Mouse (Mus musculus): ENCODE measurements around the gene Cdip1.
A peak's percentile ranks its signal among the peaks of the same experiment; 100 is the strongest.
"Not testable (repeated sequence)": the region's sequence is repeated elsewhere in the genome, so short reads cannot be mapped to it uniquely, and the experiment has no call there.

The Cdip1 gene

DNA sequence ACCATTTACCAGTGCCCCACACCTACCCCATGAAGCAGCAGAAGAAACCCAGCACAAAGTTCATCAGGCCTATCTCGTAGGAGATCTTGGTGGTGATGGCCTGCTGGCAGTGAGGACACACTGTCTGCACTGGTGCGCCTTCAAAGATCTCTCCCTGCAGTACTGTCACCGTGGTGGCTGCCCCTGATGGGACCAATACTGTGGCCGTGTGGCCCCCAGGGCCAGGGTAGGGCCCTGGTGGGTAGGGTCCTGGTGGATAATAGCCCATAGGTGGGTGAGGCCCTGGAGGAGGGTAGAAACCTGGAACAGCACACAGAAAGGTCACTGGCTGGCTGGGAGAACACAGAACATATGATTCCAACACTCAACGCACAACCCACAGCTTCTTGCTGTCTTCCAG lies 21.4 kb downstream of the Cdip1 start:
- DNase-seq = no peak

DNA sequence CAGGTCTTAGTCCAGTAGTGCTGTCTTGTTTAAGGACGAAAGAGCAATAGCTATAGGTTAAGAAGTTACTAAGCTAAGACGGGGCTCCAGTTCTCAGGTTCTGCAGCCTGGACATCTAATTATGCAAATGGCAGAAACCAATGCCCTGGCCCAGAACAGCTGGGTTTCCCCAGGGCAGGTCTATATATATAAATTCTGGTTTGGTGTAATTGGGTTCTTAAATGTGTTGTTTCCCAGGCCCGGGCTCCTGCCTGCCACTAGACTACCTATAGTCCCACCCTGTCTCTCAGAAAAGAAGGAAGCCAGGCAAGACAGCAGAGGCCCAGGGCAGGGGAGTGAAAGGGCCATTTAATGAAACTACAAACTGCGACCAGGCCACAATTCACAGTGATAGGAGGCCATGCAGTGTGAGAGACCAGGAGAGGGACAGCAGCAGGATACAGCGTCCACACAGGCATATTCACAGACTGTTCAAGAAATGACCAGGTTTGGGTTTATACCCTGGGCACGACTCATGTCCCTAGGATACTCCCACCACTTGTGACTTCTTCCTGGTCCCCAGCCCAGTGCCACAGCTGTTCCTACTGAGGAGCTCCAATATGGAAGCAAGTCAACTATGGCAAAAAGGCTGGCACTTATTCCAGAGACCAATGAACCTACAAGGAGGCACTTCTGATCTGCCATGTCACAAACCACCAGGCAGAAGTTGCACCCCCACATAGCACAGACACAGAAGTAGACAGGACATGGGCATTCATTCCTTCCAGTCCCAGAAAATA lies 22.9 kb downstream of the Cdip1 start:
- DNase-seq = no peak

DNA sequence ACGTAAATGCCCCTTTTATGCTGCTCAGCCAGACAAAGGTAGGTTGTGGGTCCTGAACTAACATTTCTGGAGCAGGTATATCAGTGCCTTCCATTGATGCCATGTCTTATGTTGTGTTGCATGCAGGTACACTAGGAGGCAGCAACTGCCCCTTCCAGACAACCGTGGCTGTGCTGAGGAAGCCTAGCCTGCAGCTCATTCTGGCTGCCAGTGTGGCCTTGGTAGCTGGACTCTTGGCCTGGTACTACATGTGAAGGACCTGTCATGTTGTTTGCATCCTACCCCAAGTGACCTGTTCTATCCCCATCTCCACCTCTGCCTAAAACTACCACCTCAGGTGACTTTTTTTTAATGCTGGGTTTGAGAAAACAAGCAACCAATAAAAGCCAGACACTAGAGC lies 24.2 kb downstream of the Cdip1 start:
- DNase-seq = no peak

DNA sequence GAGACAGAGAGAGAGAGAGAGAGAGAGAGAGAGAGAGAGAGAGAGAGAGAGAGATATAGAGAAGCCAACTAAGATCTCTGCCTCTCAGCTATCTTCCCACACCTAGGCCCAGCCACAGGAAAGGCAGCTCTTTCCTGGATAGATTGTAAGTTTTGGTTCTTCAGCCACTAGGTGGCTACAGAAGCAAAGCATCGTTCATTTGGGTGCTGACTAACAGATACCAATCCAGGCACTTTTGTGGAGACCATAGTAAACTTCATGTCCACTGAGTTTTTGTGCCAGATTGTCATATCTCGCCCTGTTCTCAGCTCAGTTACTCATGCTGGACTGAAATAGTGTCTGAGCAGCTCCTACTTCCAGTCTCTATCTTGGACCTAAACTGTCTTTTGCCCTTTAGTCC lies 26.8 kb downstream of the Cdip1 start:
- DNase-seq = no peak

DNA sequence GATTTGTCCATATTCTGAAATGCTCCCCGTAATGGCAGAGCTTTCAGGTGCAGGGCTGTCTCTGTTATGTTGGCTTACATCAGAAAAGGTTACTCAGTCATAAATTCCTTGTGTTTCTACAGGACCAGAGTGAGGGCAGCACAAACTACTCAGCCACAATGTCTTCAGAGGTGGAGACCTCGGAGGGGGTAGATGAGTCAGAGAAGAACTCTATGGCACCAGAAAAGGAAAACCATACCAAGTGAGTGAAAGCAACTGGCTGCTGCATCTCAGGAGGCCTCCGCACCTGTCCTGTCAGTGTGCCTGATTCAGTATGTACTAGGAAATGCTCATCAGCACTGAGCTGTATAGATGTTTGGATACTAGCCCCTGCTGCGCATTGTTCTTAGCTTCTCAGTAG lies 27.7 kb downstream of the Cdip1 start:
- no peak for DNase-seq

DNA sequence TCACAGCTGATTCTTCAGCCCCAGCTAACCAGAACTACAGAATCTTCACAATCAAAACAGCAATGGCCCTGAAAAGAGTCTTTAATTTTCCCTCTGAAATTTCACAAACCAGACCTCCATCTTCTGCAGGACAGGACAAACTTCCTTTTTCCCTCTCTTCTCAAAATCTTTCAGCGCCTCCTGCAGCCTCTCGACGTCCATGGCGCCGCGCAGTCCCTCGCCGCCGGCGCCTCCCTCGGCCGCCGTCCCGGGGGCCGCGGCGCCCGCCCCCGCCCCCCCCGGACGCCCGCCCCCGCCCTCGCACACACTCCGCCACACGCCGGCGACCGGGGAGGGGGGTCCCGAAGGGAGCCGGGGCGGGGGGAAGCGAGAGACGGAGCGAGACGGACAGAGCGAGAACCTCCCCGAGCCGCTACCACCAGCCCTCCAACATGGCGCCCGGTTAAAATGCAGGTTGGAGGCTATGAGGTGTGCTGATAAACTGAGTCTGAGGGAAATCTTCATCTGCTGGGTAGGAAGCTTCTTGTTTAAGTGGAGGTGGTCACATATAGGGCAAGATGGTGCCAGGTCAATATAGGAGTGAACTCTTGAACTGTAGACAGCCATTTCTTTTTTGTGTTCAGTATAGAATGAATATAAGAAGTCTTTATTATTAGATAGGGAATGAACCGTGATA lies 33.3 kb downstream of the Cdip1 start:
- not testable (repeated sequence) for DNase-seq

DNA sequence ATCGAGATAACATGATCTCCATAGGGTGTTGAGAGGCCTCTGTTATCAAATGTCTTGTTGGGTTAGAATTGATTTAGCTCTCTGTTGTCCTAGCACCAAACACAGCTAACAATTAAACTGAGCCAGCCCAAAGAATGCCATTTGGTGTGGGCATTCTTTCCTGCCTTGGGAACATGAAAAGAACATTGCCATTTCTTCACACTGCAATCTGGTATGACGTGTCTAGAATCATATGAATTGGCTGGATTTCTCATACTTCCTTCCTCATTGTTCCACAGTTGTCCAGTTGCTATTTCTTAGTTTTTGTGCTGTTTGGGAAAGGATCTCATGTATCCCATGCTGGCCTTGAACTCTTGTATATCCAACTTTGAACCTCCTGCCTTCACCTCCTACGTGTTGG lies 36.0 kb downstream of the Cdip1 start:
- no peak for DNase-seq

DNA sequence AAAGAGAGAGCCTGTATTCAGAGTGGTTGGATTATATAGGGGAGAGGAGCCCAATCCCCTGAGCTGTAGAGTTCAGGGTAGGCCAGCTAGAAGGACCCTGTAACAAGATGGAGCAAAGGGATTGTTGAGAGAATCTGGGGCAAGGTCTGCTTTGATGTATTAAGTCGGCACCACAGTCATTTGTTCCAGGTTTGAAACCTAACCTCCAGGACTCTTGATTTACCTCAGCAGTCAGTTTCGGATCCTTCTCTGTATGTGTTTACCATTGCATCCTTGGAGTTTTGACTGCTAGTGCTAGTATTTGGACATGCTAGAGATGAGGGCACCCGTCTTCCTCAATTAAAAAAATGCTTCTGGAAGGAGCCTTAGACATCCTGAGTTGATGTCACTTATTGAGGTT lies 37.9 kb downstream of the Cdip1 start:
- DNase-seq = no peak

DNA sequence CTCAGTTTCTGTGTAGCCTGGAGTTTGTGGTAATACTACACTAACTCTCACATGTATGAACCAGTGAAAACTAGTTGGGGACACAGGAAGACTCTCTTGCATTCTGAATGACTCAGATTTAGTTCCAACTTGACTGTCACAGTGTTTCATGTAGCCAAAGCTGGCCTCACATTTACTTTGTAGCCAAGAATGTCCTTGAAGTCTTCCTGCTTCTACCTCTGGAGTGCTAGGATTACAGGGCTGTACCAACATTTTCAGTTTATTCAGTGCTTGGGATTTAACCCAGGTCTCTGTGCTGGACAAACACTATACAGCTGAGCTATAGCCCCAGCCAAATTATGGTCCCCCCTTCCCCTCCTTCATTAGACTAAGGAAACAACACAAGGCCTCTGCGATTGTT lies 47.9 kb downstream of the Cdip1 start:
- no peak for DNase-seq

DNA sequence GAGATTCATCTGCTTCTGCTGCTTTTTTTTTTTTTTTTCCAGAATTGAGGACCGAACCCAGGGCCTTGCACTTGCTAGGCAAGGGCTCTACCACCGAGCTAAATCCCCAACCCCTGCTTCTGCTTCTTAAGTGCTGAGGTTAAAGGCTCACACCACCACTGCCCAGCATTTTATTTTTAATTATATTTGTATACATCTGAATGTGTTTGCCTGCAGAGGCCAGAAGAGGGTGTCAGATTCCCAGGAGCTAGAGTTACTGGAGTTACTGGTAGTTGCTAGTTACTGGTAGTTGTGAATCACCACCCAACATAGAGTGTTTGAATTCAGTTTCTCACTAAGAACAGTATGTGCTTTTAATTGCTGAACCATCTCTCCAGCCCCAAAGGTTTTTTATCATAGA lies 50.1 kb downstream of the Cdip1 start:
- DNase-seq = no peak

DNA sequence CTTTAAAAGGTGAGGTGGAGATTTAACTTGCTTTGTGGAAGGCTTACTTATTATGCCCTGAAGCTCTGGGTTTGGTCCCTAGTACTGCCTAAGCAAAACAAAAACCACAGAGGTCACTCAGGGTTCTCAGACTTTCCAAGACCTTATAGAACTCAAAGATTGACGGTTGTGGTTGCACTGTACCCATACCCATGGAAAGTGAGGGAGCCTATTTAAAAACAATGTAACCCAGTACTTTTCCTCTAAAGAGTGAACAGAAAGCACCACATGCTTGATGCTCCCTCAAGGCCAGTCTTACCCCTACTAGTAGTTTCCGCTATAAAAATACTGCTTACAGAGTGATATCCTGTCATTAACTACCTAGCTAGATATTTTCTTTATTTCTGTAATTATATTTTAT lies 53.8 kb downstream of the Cdip1 start:
- no peak for DNase-seq

DNA sequence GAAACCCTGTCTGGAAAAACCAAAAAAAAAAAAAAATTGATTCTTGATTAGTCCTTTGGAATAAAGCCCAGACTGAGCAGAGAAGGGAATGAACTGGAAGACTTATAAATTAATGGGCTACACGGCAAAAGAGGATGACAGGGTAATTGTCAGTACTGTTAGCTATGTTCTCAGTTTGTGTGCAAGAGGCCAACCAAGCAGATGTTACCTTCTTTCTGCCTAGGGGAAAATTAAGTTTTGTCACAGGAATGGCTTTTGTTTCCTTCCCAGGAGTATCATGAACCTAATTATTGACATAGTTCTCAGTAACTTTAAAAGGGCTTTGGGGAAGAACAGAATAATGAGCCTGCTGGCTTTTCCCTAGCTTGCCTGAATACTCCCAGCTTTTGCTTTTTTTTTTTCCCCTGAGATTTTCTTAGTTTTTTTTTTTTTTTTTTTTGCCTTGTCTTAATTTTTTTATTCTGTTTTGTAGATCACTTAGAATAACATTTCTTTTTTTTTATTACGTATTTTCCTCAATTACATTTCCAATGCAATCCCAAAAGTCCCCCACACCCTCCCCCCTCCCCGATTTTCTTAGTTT lies 59.2 kb downstream of the Cdip1 start:
- DNase-seq = no peak

DNA sequence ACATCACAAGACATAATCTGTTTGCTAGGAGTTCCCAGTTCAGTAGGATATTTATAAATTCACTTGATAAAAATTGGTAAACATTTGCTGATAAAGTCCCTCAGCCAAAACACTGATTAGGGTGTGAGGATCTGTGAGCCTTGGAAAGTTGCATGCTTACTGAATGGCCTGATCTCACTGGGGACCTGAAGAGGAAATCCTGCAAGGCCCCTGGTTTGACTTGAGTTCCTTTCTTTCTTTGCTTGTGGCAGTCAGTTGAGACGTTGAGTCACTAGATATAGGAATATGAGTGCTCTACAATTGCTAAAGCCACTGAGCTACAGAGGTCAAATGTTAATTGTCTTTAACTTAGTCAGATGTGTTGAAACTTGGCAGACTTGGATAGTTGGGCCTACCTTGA lies 62.1 kb downstream of the Cdip1 start:
- no peak for DNase-seq

DNA sequence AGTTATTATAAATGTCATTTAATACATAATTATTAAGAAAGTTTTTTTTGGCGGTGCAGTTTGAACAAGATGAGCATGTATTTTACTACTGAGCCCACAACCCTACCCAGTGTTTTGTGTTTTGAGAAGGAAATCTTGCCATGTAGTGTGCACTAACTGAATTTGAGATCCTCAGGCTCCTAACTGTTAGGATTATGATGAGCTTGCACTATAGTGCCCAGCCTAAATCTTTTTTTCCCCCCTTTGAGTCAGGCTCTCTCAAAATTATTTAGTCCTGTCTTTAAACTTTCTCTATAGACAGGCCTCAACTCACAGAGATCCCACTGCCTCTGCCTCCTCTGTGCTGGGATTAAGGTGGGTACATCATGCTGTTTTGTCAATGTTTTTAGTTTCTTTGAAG lies 62.6 kb downstream of the Cdip1 start:
- DNase-seq = no peak

DNA sequence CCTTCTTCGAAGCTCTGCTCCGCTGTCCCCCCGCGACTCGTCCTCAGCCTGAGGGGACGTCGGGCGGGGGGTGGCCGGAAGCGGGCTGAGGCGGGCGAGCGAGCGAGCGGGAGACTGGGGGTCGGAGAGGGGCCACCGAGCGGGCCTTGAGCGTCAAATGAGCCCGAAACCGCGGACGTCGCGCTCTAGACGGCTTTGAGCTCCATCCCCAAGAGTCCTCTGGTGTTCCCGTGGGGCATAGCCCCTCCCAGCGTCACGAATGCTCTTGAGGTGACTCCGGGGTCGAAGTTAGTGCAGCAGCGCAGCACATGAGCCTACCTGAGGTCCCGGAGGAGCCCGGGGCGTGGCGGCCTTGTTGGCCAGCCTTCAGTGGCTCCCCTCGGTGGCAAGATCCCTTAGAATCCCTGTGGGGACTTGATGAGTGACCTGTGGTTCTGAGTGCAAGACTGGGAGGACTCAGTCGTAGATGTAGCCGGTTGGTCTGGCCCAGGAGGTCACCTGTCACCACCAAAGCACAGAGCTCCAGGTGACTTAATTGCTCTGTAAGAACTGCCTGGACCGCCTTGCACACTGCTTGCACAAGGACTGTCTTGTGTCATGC lies 63.5 kb downstream of the Cdip1 start:
- DNase-seq = peak; percentile 26

DNA sequence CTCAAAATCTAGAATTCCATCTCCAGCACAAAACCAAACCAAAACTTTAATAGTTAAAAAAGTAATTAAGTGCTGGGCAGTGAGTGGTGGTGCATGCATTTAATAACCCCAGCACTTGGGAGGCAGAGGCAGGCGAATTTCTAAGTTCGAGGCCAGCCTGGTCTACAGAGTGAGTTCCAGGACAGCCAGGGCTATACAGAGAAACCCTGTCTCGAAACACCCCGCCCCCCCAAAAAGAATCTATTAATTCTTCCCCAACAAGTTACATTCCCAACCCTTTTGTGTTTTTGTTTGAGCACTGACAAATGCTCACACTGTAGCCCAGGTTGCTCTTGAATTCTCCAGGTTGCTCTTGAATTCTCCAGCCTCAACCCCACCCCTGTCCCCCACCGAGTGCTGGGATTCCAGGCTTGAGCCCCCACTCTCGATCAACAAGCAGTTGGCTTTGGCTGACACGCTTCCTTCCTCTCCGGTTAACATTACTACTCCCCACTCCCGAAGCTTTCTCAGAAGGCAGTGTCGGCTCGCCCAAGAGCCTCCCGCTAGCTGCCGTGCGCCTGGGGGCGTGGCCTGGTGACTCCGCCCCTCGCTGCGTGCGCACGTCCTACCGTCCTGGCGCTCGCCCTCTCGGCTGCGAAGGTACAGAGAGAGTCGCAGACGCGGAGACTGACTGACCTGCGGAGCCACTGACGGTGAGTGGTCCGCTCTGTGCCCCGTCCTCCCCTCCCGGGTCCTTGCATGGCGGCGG lies 64.1 kb downstream of the Cdip1 start, which contains the start of gene Hmox2:
Hmox2 (plus strand) TSS at position 582 of the 748 bp plus-strand sequence.
- peak; percentile 92 for DNase-seq

DNA sequence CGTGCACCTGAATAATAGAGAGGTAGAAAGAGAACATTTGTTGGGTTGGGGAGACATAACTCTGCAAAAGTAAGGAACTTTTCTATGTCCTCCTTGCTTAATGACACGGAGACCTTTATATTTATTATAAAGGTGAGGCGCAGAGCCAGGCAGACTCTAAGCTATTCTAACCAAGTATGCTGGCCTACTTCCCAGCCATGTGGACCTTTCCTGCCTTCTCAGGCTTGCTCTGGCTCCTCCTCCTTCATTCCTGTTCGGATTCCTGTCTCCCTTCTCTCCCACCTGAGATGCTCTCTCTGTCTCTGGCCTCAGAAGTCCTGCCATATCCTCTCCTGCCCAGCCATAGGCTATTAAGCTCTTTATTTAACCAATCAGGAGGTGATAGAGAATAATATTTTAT lies 64.8 kb downstream of the Cdip1 start:
- DNase-seq = no peak

DNA sequence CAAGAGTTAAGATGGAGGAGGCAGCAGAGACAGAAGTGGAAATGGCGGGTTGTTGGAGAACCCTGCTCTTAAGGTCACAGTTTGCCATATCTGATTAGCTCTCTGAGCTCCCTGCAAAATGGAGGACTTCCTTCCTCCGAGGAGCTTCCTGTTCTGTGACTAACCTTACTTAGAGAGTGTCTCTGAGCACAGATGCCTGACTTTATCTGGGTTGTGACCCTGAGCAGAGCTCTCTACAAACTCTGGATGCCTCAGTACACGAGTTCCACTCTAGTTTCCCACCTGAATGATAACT lies 67.2 kb downstream of the Cdip1 start:
- no peak for DNase-seq

DNA sequence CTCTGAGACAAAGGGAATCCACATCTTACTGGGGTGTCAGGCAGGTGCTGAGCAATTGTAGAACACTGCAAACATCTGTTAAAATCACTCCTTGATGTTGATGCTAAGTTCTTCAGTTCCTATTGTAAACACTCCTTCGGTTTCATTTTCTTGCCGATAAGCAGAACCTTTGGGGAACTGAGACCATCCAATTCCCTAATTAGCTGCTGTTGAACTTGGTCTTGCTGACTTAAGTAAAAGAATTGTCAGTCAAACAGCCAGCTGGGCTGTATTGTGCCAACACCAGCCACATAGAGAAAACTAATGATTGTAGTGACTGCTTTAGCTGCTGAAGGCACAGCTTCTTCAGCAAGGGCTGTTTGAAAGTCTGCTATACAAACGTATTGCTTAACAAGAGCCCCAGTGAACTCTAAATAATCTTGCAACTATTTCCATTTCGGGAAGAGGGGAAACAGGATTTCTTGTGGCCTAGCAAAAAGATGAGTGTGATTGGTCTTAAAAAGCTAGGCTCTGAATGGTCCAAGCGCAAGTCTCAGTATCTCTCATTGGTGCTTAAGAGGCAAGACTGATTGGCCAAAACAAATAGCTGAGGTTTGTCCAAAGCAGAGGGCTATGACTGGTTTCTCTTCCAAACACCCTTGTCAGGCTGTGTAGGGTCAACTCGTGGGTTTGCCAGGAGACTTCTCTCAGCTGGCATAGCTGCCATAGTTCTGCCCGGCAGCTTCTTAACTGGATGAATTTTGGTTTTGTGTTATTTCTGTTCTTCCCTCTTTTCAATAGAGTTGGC lies 67.8 kb downstream of the Cdip1 start:
- no peak for DNase-seq

DNA sequence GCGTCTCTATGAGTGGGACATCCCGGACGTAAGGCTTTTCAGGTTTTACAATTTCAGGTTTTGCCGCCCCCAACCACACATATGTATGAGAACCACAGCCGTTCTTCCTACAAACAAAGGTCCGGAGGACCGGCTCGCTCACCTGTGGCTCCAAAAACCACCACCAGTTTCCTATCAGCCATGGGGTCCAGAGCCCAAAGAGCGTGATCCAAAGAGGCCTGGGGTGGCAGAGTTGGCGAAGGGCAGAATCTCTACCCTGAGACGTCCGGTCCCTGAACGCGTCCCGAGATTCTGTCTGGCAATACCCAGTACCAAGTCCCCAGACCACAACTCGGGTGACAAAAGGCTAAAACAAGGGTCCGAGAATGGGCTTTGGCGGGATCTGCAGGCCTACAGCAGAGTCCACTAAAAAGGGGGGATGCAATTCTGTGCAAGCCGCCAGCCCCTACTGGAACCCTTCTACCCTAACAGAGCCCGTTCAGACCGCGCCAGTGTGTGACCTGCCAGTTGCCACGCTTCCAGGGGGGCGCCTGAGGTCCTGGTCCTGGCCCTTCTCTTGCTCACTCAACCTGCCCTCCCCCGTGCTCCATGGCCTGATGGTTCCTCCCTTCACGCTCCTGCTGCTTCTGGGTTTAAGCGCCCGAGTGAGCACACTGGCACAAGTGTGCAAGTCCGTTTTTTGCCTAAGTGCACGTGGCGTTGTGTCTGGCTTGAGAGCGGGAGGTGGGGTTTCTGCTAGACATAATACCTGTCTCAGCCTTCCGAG lies 71.2 kb downstream of the Cdip1 start, which contains the start of gene Nmral1:
Nmral1 (minus strand) TSS at position 604 of the 766 bp plus-strand sequence.
- DNase-seq = peak; percentile 54

DNA sequence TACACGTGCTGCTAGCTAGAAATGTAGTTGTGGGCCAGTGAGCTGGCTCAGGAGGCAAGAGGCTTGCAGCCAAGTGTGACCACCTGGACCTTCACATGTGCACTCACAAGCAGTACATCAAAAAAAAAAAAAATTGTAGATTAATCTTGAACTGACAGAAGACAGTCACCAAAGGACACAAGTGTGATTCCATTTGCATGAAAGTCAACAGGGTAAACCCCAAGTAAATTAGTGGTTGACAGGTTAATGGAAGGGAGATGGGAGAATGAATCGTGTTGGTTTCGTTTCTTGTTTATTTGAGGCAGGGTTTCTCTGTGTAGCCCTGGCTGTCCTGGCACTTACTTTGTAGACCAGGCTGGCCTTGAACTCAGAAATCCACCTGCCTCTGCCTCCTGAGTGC lies 72.2 kb downstream of the Cdip1 start:
- DNase-seq = no peak
